Mouse (Mus musculus): ENCODE results near the gene Gsta2.
"Not testable (repeated sequence)": the region's sequence is repeated elsewhere in the genome, so short reads cannot be mapped to it uniquely, and the experiment has no call there.

The Gsta2 gene

GRCm38 (mm10) chr9:78299143-78299542 is 56.4 kb downstream of the Gsta2 start:
- DNase-seq (ENCODE audit: low read depth, low spot score), result peak; percentile 63

DNA sequence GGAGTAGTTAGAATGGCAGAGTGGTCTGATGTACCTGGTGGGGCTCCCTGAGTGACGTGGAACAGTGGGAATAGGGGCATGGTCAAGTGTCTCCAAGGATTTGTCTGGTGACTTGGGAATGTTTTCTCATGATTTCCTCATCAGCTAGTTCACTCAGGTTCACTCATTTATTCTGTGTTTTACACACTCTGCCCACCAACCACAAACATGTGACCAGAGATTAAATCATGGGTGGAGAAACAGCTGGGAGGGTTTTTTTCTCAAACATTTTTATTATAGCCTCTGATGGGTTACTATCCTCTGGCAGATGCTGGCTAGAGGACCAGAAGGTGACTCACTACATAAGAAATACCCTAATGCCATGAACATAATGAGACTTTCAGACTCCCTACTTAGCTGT is 57.4 kb downstream of the Gsta2 start:
- peak; percentile 55 for DNase-seq (ENCODE audit: low read depth, low spot score)

DNA sequence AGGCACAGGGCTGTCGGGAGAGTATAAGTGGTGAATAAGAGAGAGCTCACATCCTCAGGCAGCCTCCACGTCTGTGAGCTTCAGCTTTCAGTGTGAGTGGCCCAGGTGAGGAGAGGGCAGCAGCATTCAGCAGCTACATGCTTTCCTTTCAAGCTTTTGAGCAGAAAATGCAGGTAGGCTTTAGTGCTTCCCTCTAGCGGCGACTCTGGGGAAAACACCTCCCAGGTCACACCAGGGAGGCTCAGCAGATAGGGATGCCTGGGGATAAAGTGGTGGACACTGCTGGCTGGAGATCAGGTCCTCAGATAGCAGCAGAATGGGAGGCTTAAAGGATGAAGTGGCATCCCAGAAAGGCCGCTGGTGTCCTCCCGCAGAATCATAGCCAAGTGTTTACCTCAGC is 59.5 kb downstream of the Gsta2 start:
- DNase-seq (ENCODE audit: low read depth, low spot score), result peak; percentile 78

- DNase-seq (ENCODE audit: low read depth, low spot score), result not testable (repeated sequence)
These were observed 60.8 kb downstream of the Gsta2 start for GRCm38 (mm10) chr9:78294781-78295180.

DNA sequence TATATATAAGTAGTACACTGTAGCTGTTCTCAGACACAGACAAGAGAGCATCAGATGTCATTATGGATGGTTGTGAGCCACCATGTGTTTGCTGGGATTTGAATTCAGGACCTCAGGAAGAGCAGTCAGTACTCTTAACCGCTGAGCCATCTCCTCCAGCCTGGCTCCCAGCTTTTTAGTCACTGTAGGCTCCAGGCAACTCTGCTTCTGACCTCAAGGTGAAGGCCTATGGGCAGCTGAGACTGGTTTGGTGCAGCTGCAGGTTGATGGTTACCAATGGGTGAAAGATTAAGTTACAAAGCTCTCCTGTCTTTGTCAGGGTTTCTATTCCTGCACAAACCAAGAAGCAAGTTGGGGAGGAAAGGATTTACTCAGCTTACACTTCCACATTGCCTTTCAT is 61.9 kb downstream of the Gsta2 start:
- DNase-seq (ENCODE audit: low read depth, low spot score), result not testable (repeated sequence)

DNA sequence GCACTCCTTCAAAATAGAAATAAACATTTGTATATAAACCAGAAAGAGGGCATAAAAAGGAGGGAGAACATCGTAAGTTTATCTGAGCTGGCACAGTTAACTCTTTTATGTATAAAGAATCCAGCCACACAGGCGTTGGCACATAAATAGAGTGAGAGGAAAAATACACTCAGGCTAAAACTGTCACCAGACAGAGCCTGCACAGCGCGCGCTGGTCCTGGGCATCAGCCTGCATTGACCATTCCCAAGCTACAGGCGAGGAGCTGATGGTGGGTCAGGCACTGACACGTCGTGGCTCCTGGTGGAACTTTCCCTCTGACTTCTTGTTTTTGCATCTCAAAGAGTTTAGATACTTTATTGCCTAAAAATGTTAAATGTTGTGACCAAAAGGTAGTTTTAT is 63.1 kb downstream of the Gsta2 start:
- not testable (repeated sequence) for DNase-seq (ENCODE audit: low read depth, low spot score)

GRCm38 (mm10) chr9:78289723-78290122 is 65.9 kb downstream of the Gsta2 start, which contains the start of gene Gm10639:
Gm10639 (plus strand) TSS chr9:78289923.
- DNase-seq (ENCODE audit: low read depth, low spot score), result not testable (repeated sequence)

GRCm38 (mm10) chr9:78289063-78289462 is 66.5 kb downstream of the Gsta2 start:
- DNase-seq (ENCODE audit: low read depth, low spot score), result not testable (repeated sequence)

- peak; percentile 93 for DNase-seq (ENCODE audit: low read depth, low spot score)
These were observed 73.4 kb downstream of the Gsta2 start for GRCm38 (mm10) chr9:78282002-78282711.

Measured in 3T3-L1 (cell line).